Mouse (Mus musculus): ENCODE data around the gene Fndc5. TPM values are rescaled to one million over a fixed set of nuclear protein-coding genes. Genes with fewer than 3 reads are reported as not detected.

Gene Fndc5
- polyA plus RNA-seq, 1 experiment from 2014 or later, result 5.9 TPM

DNA sequence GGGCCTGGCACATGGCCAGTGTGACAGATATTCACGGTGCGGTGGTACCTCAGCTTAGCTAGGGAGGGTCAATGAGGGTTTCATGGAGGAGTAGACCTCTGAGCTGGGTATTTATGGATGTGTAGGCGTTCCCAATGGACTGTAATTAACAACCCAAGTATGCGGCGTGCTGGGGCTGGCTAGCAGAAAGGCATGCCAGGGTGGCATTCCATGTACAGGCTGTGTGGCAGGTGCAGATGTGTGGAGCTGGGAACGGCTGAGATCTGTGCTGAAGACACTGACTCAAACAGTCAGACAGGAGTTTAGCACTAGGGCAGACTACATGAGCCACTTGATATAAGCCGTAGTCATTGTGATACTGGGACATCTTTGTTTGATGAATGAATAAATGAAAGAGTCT is 28.2 kb upstream of the Fndc5 start:
- Histone ChIP-seq H3K27ac (ENCODE audit: low read length) (no peak overlapping the region), H3K27me3 (ENCODE audit: control insufficient read depth, insufficient read depth, low read depth, low read length) (peaks cover 27% of the 10 kb centered on the region), H3K36me3 (ENCODE audit: control insufficient read depth, insufficient read depth, low read length) (no peaks in the 10 kb centered on the region), H3K4me3 (ENCODE audit: low read depth, low read length) (no peak overlapping the region), H3K9ac (ENCODE audit: low read depth, low read length) (no peak overlapping the region), H3K4me2 (ENCODE audit: low read length) (no peak overlapping the region), H3K9me3 (replicated peaks; ENCODE audit: control insufficient read depth, low read length, poor library complexity, severe bottlenecking) (no peaks in the 10 kb centered on the region), H3K4me1 (ENCODE audit: control insufficient read depth, insufficient read depth, low read length) (peaks cover 11% of the 10 kb centered on the region)
- no peak for ATAC-seq
- WGBS, result 81% methylated on average over 7 of the region's 7 CpGs

DNA sequence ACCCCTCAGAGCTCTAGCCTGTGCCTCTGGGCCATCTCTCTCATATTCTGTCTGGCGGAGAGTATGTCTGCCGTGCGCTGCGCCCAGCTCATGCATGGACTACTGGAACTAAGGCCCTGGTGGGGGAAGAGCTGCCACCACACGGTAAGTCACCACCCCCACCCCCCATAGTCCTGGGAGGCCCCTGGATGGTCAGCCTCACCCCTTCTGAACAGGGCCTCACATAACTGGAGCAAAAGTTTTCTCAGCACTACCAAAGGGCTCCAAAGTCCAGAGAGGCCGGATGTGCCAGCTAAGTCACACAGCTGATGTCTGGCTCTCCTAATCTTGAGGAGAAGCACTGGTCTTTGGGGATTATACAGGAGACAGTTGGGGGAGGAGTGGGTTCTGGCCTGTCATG is 26.0 kb upstream of the Fndc5 start:
- no peak; the same call in 1 of the 2 replicates for ATAC-seq
- Histone ChIP-seq H3K4me3 (ENCODE audit: low read depth, low read length) (no peak overlapping the region), H3K36me3 (ENCODE audit: control insufficient read depth, insufficient read depth, low read length) (no peaks in the 10 kb centered on the region), H3K4me2 (ENCODE audit: low read length) (no peak overlapping the region), H3K27ac (ENCODE audit: low read length) (no peak overlapping the region), H3K27me3 (ENCODE audit: control insufficient read depth, insufficient read depth, low read depth, low read length) (peaks cover 8% of the 10 kb centered on the region), H3K9ac (ENCODE audit: low read depth, low read length) (no peak overlapping the region), H3K9me3 (replicated peaks; ENCODE audit: control insufficient read depth, low read length, poor library complexity, severe bottlenecking) (no peaks in the 10 kb centered on the region), H3K4me1 (ENCODE audit: control insufficient read depth, insufficient read depth, low read length) (peaks cover 8% of the 10 kb centered on the region)
- 92% methylated on average over 6 of the region's 6 CpGs for whole genome bisulfite sequencing

DNA sequence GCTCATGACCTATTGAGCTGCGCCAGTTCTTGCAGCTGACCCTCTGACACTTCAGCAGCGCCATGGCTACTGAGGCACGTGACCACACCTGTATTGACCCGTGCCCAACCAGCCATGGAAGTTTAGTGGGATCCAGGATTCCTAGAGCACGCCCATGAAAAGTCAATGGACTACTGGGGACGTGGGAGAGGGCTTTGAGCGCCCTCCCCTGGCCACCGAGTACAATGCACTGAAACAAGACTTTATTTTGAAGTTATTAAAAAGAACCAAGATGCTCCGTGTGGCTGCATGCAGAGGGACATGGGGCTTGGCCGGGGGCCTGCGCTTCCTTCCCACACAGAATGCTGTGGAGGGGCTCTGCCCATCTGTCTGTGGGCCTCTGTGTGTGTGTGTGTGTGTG is 25.4 kb upstream of the Fndc5 start:
- H3K4me3 ChIP-seq (ENCODE audit: low read depth, low read length), result no peak overlapping the region
- H3K27ac ChIP-seq (ENCODE audit: low read length), result no peak overlapping the region
- no peak overlapping the region for H3K9ac ChIP-seq (ENCODE audit: low read depth, low read length)
- no peaks in the 10 kb centered on the region for H3K9me3 ChIP-seq (replicated peaks; ENCODE audit: control insufficient read depth, low read length, poor library complexity, severe bottlenecking)
- H3K4me2 ChIP-seq (ENCODE audit: low read length), result no peak overlapping the region
- H3K4me1 ChIP-seq (ENCODE audit: control insufficient read depth, insufficient read depth, low read length), result peaks cover 8% of the 10 kb centered on the region
- peaks cover 4% of the 10 kb centered on the region for H3K27me3 ChIP-seq (ENCODE audit: control insufficient read depth, insufficient read depth, low read depth, low read length)
- no peaks in the 10 kb centered on the region for H3K36me3 ChIP-seq (ENCODE audit: control insufficient read depth, insufficient read depth, low read length)
- no peak for ATAC-seq
- WGBS, result 55% methylated on average over 11 of the region's 11 CpGs

DNA sequence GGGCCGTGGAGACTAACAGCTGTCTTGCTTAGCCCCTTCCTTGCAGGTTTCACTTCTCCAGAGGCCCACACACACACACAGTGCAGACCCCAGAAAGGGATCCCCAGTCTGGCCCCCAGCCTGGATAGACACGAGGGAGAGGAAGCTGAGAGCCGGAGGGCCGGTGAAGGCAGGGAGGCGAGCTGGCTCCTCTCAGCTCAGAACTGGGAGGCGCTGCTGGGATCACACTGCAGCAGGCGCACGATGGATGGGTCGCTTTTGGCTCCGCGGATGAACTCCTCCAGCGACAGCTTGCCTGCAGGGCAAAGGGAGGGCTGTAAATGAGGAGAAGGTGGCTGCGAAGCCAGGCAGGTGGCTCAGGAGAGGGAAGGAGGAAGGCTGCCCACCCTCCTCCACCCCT is 24.6 kb upstream of the Fndc5 start:
- Histone ChIP-seq H3K27me3 (ENCODE audit: control insufficient read depth, insufficient read depth, low read depth, low read length) (no peaks in the 10 kb centered on the region; the same call in none of the 2 replicates), H3K4me3 (ENCODE audit: low read depth, low read length) (no peak overlapping the region), H3K36me3 (ENCODE audit: control insufficient read depth, insufficient read depth, low read length) (no peaks in the 10 kb centered on the region), H3K4me2 (ENCODE audit: low read length) (no peak overlapping the region), H3K27ac (ENCODE audit: low read length) (no peak overlapping the region), H3K9ac (ENCODE audit: low read depth, low read length) (no peak overlapping the region), H3K9me3 (replicated peaks; ENCODE audit: control insufficient read depth, low read length, poor library complexity, severe bottlenecking) (no peaks in the 10 kb centered on the region), H3K4me1 (ENCODE audit: control insufficient read depth, insufficient read depth, low read length) (peaks cover 8% of the 10 kb centered on the region)
- no peak for ATAC-seq
- 59% methylated on average over 13 of the region's 13 CpGs for WGBS

DNA sequence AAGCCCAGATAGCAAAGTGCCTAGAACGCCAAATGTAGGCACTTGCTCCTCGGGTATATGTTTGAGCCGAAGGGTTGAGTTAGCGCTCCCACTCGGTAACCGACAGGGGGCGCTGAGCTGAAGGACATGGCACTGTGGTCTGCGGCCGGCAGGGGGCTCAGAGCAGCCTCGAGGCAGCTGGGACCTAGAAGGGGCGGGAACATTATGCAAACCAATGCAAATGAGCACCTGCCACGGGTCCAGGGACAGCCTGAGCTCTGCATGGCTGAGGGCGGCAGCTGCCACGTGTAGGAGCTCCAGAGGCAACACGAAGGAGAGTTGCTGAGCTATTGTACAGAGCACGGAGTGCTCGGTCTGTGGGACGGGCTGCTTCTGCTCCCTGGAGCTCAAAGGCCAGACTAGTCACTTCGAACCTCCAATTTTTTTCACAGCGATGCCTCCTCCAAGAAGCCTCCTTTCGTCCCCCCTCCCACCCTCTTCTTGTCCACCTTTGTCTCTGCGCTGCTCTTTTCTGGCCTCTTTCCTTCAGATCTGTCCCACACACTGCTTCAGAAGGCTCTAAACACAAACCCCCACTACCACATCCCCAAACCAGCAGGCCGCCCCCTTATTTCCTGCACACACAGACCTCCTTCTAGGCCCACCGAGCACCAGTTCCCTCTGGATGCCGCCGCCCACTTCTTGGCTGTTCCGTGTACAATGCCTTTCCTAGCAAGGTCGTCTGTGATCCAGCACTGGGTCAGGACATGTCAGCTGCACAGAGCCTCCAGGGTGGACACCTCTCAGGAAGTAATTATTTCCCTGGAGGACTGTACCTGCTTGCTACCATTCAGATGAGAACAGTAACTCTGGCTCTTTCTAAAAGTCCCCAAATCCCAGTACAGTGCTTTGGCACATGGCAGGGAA is 23.5 kb upstream of the Fndc5 start:
- Histone ChIP-seq H3K27ac (ENCODE audit: low read length) (no peak overlapping the region), H3K9me3 (replicated peaks; ENCODE audit: control insufficient read depth, low read length, poor library complexity, severe bottlenecking) (no peaks in the 10 kb centered on the region), H3K36me3 (ENCODE audit: control insufficient read depth, insufficient read depth, low read length) (no peaks in the 10 kb centered on the region), H3K27me3 (ENCODE audit: control insufficient read depth, insufficient read depth, low read depth, low read length) (peaks cover under 1% of the 10 kb centered on the region; the same call in 1 of the 2 replicates), H3K9ac (ENCODE audit: low read depth, low read length) (no peak overlapping the region), H3K4me2 (ENCODE audit: low read length) (peak overlapping the region; percentile 11; the same call in 1 of the 2 replicates), H3K4me3 (ENCODE audit: low read depth, low read length) (no peak overlapping the region), H3K4me1 (ENCODE audit: control insufficient read depth, insufficient read depth, low read length) (peaks cover 8% of the 10 kb centered on the region)
- 28% methylated on average over 28 of the region's 28 CpGs for WGBS
- peak; percentile 66 for ATAC-seq

DNA sequence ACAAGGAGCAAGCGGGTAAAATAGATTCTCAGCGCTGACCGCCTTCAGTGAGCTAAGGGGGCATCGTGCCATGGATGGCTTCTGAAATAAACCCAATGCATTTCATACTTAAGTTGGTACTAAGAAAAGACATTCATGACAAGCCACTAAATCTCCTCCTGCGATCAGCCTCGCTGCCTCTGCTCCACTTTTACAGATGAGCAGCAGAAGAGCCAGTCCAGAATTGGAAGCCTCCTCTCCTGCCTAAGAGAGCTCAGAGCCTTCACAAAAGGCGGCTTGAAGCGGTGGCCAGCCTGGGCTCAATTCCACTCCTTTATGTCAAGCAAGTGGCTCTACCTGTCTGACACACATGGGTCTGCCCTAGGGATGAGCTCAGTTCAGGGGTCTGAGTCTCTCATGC is 20.1 kb upstream of the Fndc5 start:
- no peaks in the 10 kb centered on the region for H3K36me3 ChIP-seq (ENCODE audit: control insufficient read depth, insufficient read depth, low read length)
- no peak overlapping the region for H3K4me3 ChIP-seq (ENCODE audit: low read depth, low read length)
- no peaks in the 10 kb centered on the region for H3K9me3 ChIP-seq (replicated peaks; ENCODE audit: control insufficient read depth, low read length, poor library complexity, severe bottlenecking)
- ATAC-seq, result no peak
- peaks cover 20% of the 10 kb centered on the region for H3K4me1 ChIP-seq (ENCODE audit: control insufficient read depth, insufficient read depth, low read length)
- 94% methylated on average over 8 of the region's 8 CpGs for WGBS
- H3K9ac ChIP-seq (ENCODE audit: low read depth, low read length), result no peak overlapping the region
- H3K27me3 ChIP-seq (ENCODE audit: control insufficient read depth, insufficient read depth, low read depth, low read length), result peaks cover 10% of the 10 kb centered on the region
- no peak overlapping the region for H3K27ac ChIP-seq (ENCODE audit: low read length)
- no peak overlapping the region for H3K4me2 ChIP-seq (ENCODE audit: low read length)

DNA sequence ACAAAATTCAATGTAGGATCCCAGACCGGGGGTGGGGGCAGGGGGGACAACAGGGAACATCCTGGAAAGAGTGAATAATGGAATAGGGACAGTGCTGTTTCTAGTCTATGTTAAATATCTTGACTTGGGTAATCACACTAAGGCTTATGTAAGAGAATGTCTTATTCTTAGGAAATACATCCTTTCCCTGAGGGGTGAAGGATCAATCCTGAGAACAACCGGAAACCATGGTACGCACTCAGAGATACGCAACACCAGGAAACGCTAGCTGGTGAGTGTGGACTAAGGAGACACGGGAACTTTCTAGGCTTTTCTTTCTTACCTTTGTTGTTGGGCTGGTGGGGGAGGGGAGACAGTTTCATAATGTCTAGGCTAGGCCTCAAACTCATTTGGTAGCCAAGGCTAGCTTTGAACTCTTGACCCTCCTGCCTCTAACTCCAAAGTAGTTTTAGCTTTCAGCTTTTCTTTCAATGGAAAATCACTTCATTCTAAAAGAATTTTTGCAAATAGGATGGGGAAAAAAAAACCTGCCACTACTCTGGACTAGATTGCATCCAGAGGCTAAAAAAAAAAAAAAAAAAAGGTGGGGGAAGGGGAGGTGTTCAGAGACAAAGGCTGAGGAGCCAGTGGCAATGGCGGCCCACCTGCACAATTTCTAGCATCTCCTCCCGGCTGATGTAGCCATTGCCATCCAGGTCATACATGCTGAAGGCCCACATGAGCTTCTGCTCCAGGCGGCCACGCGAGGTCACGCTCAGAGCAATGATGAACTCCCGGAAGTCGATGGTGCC is 18.9 kb upstream of the Fndc5 start:
- Histone ChIP-seq H3K9ac (ENCODE audit: low read depth, low read length) (no peak overlapping the region), H3K4me3 (ENCODE audit: low read depth, low read length) (no peak overlapping the region), H3K36me3 (ENCODE audit: control insufficient read depth, insufficient read depth, low read length) (no peaks in the 10 kb centered on the region), H3K27ac (ENCODE audit: low read length) (no peak overlapping the region), H3K27me3 (ENCODE audit: control insufficient read depth, insufficient read depth, low read depth, low read length) (peaks cover 10% of the 10 kb centered on the region), H3K9me3 (replicated peaks; ENCODE audit: control insufficient read depth, low read length, poor library complexity, severe bottlenecking) (no peaks in the 10 kb centered on the region), H3K4me2 (ENCODE audit: low read length) (no peak overlapping the region), H3K4me1 (ENCODE audit: control insufficient read depth, insufficient read depth, low read length) (peaks cover 26% of the 10 kb centered on the region)
- 88% methylated on average over 14 of the region's 14 CpGs for WGBS
- no peak for ATAC-seq

DNA sequence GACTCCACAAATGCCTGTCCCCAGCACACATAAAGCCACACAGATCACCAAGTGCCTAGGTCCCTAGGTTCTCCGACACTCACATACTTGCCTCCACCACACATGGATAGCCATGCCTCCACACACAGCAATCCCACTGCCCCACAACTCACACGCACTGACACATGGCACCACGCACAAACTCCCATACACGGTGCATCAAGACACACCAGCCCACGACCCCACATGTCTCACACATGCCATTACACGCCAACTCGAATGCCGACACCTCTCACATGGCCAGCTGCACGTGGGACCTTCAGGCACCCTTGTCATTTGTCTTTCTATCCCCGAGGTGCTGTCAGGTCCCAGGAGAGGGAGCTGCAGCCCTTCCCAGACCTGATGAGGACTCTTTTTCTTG is 17.1 kb upstream of the Fndc5 start:
- Histone ChIP-seq H3K27ac (ENCODE audit: low read length) (no peak overlapping the region), H3K4me3 (ENCODE audit: low read depth, low read length) (peak overlapping the region; percentile 47), H3K27me3 (ENCODE audit: control insufficient read depth, insufficient read depth, low read depth, low read length) (peaks cover 12% of the 10 kb centered on the region), H3K4me2 (ENCODE audit: low read length) (peak overlapping the region; percentile 94), H3K9me3 (replicated peaks; ENCODE audit: control insufficient read depth, low read length, poor library complexity, severe bottlenecking) (no peaks in the 10 kb centered on the region), H3K4me1 (ENCODE audit: control insufficient read depth, insufficient read depth, low read length) (peaks cover 20% of the 10 kb centered on the region), H3K9ac (ENCODE audit: low read depth, low read length) (no peak overlapping the region), H3K36me3 (ENCODE audit: control insufficient read depth, insufficient read depth, low read length) (no peaks in the 10 kb centered on the region)
- no peak for ATAC-seq
- 76% methylated on average over 10 of the region's 10 CpGs for WGBS

Measured in midbrain, embryonic 16.5 days (tissue).